Mouse (Mus musculus) CH12.LX (cell line): Measurements from ENCODE around the gene Zfp444. TPM values are rescaled to one million over a fixed set of nuclear protein-coding genes. Genes with fewer than 3 reads are reported as not detected.

Experiments used
- DNase-seq: peaks from one replicate; pipeline ENCODE4 v3.0.0-alpha.2; 2013; ENCODE audit errors: extremely low read depth
- H3K27ac ChIP-seq: 2 replicates; pipeline ENCODE4 v1.5.1; 2012; ENCODE audit warnings: low read depth, mild to moderate bottlenecking, control low read depth, moderate library complexity; ENCODE audit not compliant: insufficient read depth
- H3K27me3 ChIP-seq: replicated peaks from 2 replicates; pipeline ENCODE3; 2012; ENCODE audit warnings: inconsistent platforms
- H3K36me3 ChIP-seq, 2 experiments: replicated peaks in 1 of 2; 2 replicates each; pipeline versions ENCODE3 to v1.6.1; 2012; ENCODE audit warnings: inconsistent platforms in 1 of 2, low read length in 1 of 2, mild to moderate bottlenecking in 1 of 2, mixed read lengths in 1 of 2, moderate library complexity in 1 of 2; ENCODE audit not compliant: control insufficient read depth in 1 of 2, insufficient read depth in 1 of 2
- H3K4me1 ChIP-seq, 2 experiments: 2 replicates each; pipeline ENCODE4 v1.6.1; 2012; ENCODE audit warnings: inconsistent platforms in 1 of 2, moderate library complexity in 1 of 2; ENCODE audit not compliant: insufficient read depth in 2 of 2, control insufficient read depth in 1 of 2
- H3K4me2 ChIP-seq: 2 replicates; pipeline ENCODE4 v1.6.1; 2012; ENCODE audit warnings: low read depth, mild to moderate bottlenecking, control low read depth; ENCODE audit not compliant: poor library complexity, insufficient read depth, severe bottlenecking
- H3K4me3 ChIP-seq, 3 experiments: fragments of 150-350 bp in 1 of 3; sonication (generic) in 1 of 3; replicated peaks in 1 of 3; 2 replicates each; pipeline versions ENCODE3 to v1.5.1; 2011 to 2012; ENCODE audit warnings: low read depth in 2 of 3, low read length in 2 of 3, mild to moderate bottlenecking in 2 of 3, moderate library complexity in 2 of 3, control low read depth in 1 of 3, improper control_type of control experiment in 1 of 3, inconsistent platforms in 1 of 3, mixed read lengths in 1 of 3; ENCODE audit not compliant: poor library complexity in 1 of 3
- H3K79me2 ChIP-seq: replicated peaks from 2 replicates; pipeline ENCODE4 v1.6.1; 2012; ENCODE audit warnings: mild to moderate bottlenecking, moderate library complexity; ENCODE audit not compliant: control insufficient read depth, poor library complexity, insufficient read depth, severe bottlenecking; ENCODE audit errors: extremely low read depth
- H3K9ac ChIP-seq: 2 replicates; pipeline ENCODE4 v1.6.1; 2012; ENCODE audit warnings: low read depth, mild to moderate bottlenecking, control low read depth, moderate library complexity; ENCODE audit not compliant: insufficient read depth
- H3K9me3 ChIP-seq: replicated peaks from 2 replicates; pipeline ENCODE3; 2012; ENCODE audit warnings: low read length, inconsistent platforms, mixed read lengths
- BHLHE40 ChIP-seq: IDR thresholded peaks from 2 replicates; pipeline ENCODE4 v1.6.1; 2011; ENCODE audit warnings: mild to moderate bottlenecking, low read depth, low read length, improper control_type of control experiment
- CHD1 ChIP-seq: IDR thresholded peaks from 2 replicates; pipeline ENCODE4 v1.6.1; 2012; ENCODE audit warnings: low read depth, low read length, improper control_type of control experiment, inconsistent platforms
- CTCF ChIP-seq, 2 experiments: IDR thresholded peaks in 1 of 2; conservative IDR thresholded peaks in 1 of 2; 2 replicates each; pipeline ENCODE4 v1.5.1; 2011 to 2012; ENCODE audit warnings: low read depth in 2 of 2, low read length in 2 of 2, improper control_type of control experiment in 1 of 2, inconsistent platforms in 1 of 2, mild to moderate bottlenecking in 1 of 2, moderate library complexity in 1 of 2
- E2F4 ChIP-seq: IDR thresholded peaks from 2 replicates; pipeline ENCODE4 v1.6.1; 2011; ENCODE audit warnings: low read depth, low read length, improper control_type of control experiment; ENCODE audit not compliant: insufficient replicate concordance
- ELF1 ChIP-seq: IDR thresholded peaks from 2 replicates; pipeline ENCODE4 v1.6.1; 2014; ENCODE audit warnings: low read depth, mild to moderate bottlenecking, inconsistent platforms, low read length, improper control_type of control experiment
- EP300 ChIP-seq: IDR thresholded peaks from 2 replicates; pipeline ENCODE4 v1.6.1; 2011; ENCODE audit warnings: low read length, improper control_type of control experiment
- ETS1 ChIP-seq: conservative IDR thresholded peaks from 2 replicates; pipeline ENCODE4 v1.6.1; 2012; ENCODE audit warnings: low read depth, mild to moderate bottlenecking, inconsistent platforms, low read length, improper control_type of control experiment, moderate library complexity
- HCFC1 ChIP-seq: IDR thresholded peaks from 2 replicates; pipeline ENCODE4 v1.6.1; 2012; ENCODE audit warnings: low read depth, mild to moderate bottlenecking, inconsistent platforms, low read length, improper control_type of control experiment
- IRF4 ChIP-seq: IDR thresholded peaks from 2 replicates; pipeline ENCODE4 v1.6.1; 2014; ENCODE audit warnings: low read depth, mild to moderate bottlenecking, inconsistent platforms, low read length, improper control_type of control experiment
- JUN ChIP-seq: IDR thresholded peaks from 2 replicates; pipeline ENCODE4 v1.6.1; 2011; ENCODE audit warnings: low read depth, mild to moderate bottlenecking, low read length, improper control_type of control experiment, moderate library complexity; ENCODE audit not compliant: insufficient read depth
- KAT2A ChIP-seq: IDR thresholded peaks from 2 replicates; pipeline ENCODE4 v1.6.1; 2012; ENCODE audit warnings: low read length, improper control_type of control experiment, inconsistent platforms; ENCODE audit not compliant: insufficient replicate concordance
- MAX ChIP-seq: IDR thresholded peaks from 2 replicates; pipeline ENCODE4 v1.6.1; 2011; ENCODE audit warnings: low read length, improper control_type of control experiment
- MAZ ChIP-seq: IDR thresholded peaks from 2 replicates; pipeline ENCODE4 v1.6.1; 2012; ENCODE audit warnings: low read depth, mild to moderate bottlenecking, inconsistent platforms, low read length, improper control_type of control experiment, moderate library complexity
- MEF2A ChIP-seq: IDR thresholded peaks from 2 replicates; pipeline ENCODE4 v1.6.1; 2014; ENCODE audit warnings: low read depth, mild to moderate bottlenecking, inconsistent platforms, low read length, improper control_type of control experiment, borderline replicate concordance
- MXI1 ChIP-seq: IDR thresholded peaks from 2 replicates; pipeline ENCODE4 v1.6.1; 2011; ENCODE audit warnings: mild to moderate bottlenecking, low read depth, low read length, improper control_type of control experiment
- NRF1 ChIP-seq: IDR thresholded peaks from 2 replicates; pipeline ENCODE4 v1.6.1; 2014; ENCODE audit warnings: low read depth, mild to moderate bottlenecking, inconsistent platforms, low read length, improper control_type of control experiment, moderate library complexity
- POLR2AphosphoS2 ChIP-seq: IDR thresholded peaks from 2 replicates; pipeline ENCODE4 v1.6.1; 2011; ENCODE audit warnings: low read depth, low read length, improper control_type of control experiment
- RAD21 ChIP-seq: IDR thresholded peaks from 2 replicates; pipeline ENCODE4 v1.6.1; 2011; ENCODE audit warnings: low read depth, mild to moderate bottlenecking, low read length, improper control_type of control experiment, moderate library complexity
- SMC3 ChIP-seq: IDR thresholded peaks from 2 replicates; pipeline ENCODE4 v1.6.1; 2011; ENCODE audit warnings: low read depth, low read length, improper control_type of control experiment
- TBP ChIP-seq: conservative IDR thresholded peaks from 2 replicates; pipeline ENCODE4 v1.6.1; 2011; ENCODE audit warnings: low read depth, low read length, improper control_type of control experiment
- TCF12 ChIP-seq: IDR thresholded peaks from 2 replicates; pipeline ENCODE4 v1.6.1; 2014; ENCODE audit warnings: low read depth, mild to moderate bottlenecking, inconsistent platforms, low read length, improper control_type of control experiment
- USF2 ChIP-seq: conservative IDR thresholded peaks from 2 replicates; pipeline ENCODE4 v1.6.1; 2011; ENCODE audit warnings: low read depth, low read length, improper control_type of control experiment
- ZC3H11A ChIP-seq: IDR thresholded peaks from 2 replicates; pipeline ENCODE4 v1.6.1; 2012; ENCODE audit warnings: low read depth, mild to moderate bottlenecking, inconsistent platforms, low read length, improper control_type of control experiment
- ZMIZ1 ChIP-seq: IDR thresholded peaks from 2 replicates; pipeline ENCODE4 v1.6.1; 2012; ENCODE audit warnings: low read depth, mild to moderate bottlenecking, inconsistent platforms, low read length, improper control_type of control experiment
- ZNF384 ChIP-seq: IDR thresholded peaks from 2 replicates; pipeline ENCODE4 v1.6.1; 2012; ENCODE audit warnings: low read depth, low read length, improper control_type of control experiment, inconsistent platforms
- dilution Hi-C: fragments of 300-500 bp; cut with MboI; formaldehyde crosslinking; loops from 2 replicates; pipeline ENCODE4 v1.14.3; 2020; ENCODE audit warnings: low sequenced_read_pairs; ENCODE audit not compliant: extremely low pct_unique_long_range_greater_than_20kb, extremely low pct_ligation_motif_present
- in situ Hi-C: fragments of 300-500 bp; cut with MboI; formaldehyde crosslinking; loops from 3 replicates; pipeline ENCODE4 v1.14.3; 2019; ENCODE audit warnings: low sequenced_read_pairs, low pct_ligation_motif_present, low pct_unique_long_range_greater_than_20kb, mixed read lengths
- polyA plus RNA-seq: library from polyadenylated mRNA; unstranded; fragments of >175 nt; gene quantifications from 2 replicates; pipeline ENCODE4 v1.2.1, GENCODE M21; 2012; ENCODE audit warnings: low read depth; ENCODE audit not compliant: insufficient read length
- total RNA-seq, 2 experiments: library from RNA; depleted of rRNA; stranded (reverse); fragments of 300-350 nt in 1 of 2; fragments of >200 nt in 1 of 2; gene quantifications; 2 replicates each; pipeline ENCODE4 v1.2.3; 2012 to 2014

Gene Zfp444
- total and polyA plus RNA-seq, 3 experiments, result 16.0 to 23.3 (median 18.1) TPM

GRCm38 (mm10) chr7:6164671-6165070 lies 7.4 kb upstream of the Zfp444 start:
- Histone ChIP-seq H3K4me1 (peaks cover 0 to 6% of the 10 kb centered on the region in 2 experiments; a peak in 1 of 4 replicates), H3K9ac (no peak overlapping the region), H3K79me2 (no peaks in the 10 kb centered on the region), H3K27ac (no peak overlapping the region), H3K9me3 (no peaks in the 10 kb centered on the region), H3K4me3 (no peak overlapping the region), H3K27me3 (no peaks in the 10 kb centered on the region)
- in situ Hi-C loops, result no loop called here
- DNase-seq, result no peak
- no peak for TF ChIP-seq ZC3H11A
- no peak for TF ChIP-seq BHLHE40
- no peak for TF ChIP-seq MAX
- no peak for TF ChIP-seq ETS1
- no peak for TF ChIP-seq RAD21
- no peak for TF ChIP-seq NRF1
- no peak for TF ChIP-seq E2F4
- TF ChIP-seq CHD1, result no peak
- TF ChIP-seq TCF12, result no peak
- TF ChIP-seq MAZ, result no peak
- TF ChIP-seq ELF1, result no peak
- no peak for TF ChIP-seq MXI1
- no peak for TF ChIP-seq EP300
- TF ChIP-seq TBP, result no peak
- TF ChIP-seq MEF2A, result no peak
- TF ChIP-seq KAT2A, result no peak
- TF ChIP-seq POLR2AphosphoS2, result no peak
- no peak for TF ChIP-seq ZNF384
- TF ChIP-seq, all 38 proteins: peak for 0
- no peak overlapping the region for H3K4me2 ChIP-seq
- peaks cover 0 to 8% of the 10 kb centered on the region in 2 experiments for H3K36me3 ChIP-seq
- dilution Hi-C loops, result no loop called here

- in situ Hi-C loops, result no loop called here
Observed at GRCm38 (mm10) chr7:6169403-6169802, 2.6 kb upstream of the Zfp444 start.

More at GRCm38 (mm10) chr7:6169403-6169802, 2.6 kb upstream of the Zfp444 start:
- no peak overlapping the region for H3K9ac ChIP-seq
- H3K27me3 ChIP-seq, result no peaks in the 10 kb centered on the region
- H3K4me3 ChIP-seq, result no peak overlapping the region
- no peak overlapping the region for H3K27ac ChIP-seq
- H3K79me2 ChIP-seq, result no peaks in the 10 kb centered on the region
- dilution Hi-C loops, result no loop called here
- H3K9me3 ChIP-seq, result no peaks in the 10 kb centered on the region
- peaks cover 4 to 16% of the 10 kb centered on the region in 2 experiments for H3K4me1 ChIP-seq
- H3K36me3 ChIP-seq, result peaks cover 0 to 1% of the 10 kb centered on the region in 2 experiments
- no peak overlapping the region for H3K4me2 ChIP-seq
- TF ChIP-seq EP300, result no peak
- TF ChIP-seq SMC3, result no peak
- no peak for TF ChIP-seq NRF1
- no peak for TF ChIP-seq ELF1
- no peak for TF ChIP-seq ZMIZ1
- no peak for TF ChIP-seq USF2
- TF ChIP-seq HCFC1, result no peak
- TF ChIP-seq CTCF (conservative IDR thresholded peaks at IDR 0.05 in 1 of 2, IDR thresholded peaks at IDR 0.05 in 1 of 2; ENCODE audit: low read depth in 2 of 2, low read length in 2 of 2), result no peak
- no peak for TF ChIP-seq MAZ
- TF ChIP-seq JUN, result no peak
- no peak for TF ChIP-seq IRF4
- no peak for DNase-seq
